Mouse (Mus musculus): Measurements from ENCODE around the gene Gse1.

GRCm38 (mm10) chr8:120431042-120431441 lies 202.8 kb downstream of the Gse1 start:
- TF ChIP-seq CTCF (IDR thresholded peaks at IDR 0.05) (no peak), POLR2A (IDR thresholded peaks at IDR 0.05; ENCODE audit: insufficient read depth, low read depth, low read length) (no peak)

Measured in heart, adult 2 months (tissue).